Mouse (Mus musculus) spleen, embryonic (tissue): ENCODE data around the gene Parp11.

Experiments
- CTCF ChIA-PET: fragments of 350-600 bp; sonication (Branson Sonifier 250); formaldehyde crosslinking; loops from one replicate; lab custom pipeline; 2022; lab: Charles Lee

The Parp11 gene

GRCm38 (mm10) chr6:127494357-127494756, 47.7 kb downstream of the Parp11 start:
- CTCF ChIA-PET: interaction anchor here (0.7 kb wide), 1 partner anchor 52 kb away, joined by 7 read pairs; no protein-coding TSS in a partner anchor

GRCm38 (mm10) chr6:127495251-127495650, 48.6 kb downstream of the Parp11 start:
- CTCF ChIA-PET: no interaction called here

GRCm38 (mm10) chr6:127495876-127496275, 49.2 kb downstream of the Parp11 start:
- CTCF ChIA-PET: no interaction called here

GRCm38 (mm10) chr6:127496841-127497656, 50.4 kb downstream of the Parp11 start:
- CTCF ChIA-PET: interaction anchor here (0.7 kb wide), 1 partner anchor 58 kb away, joined by 3 read pairs; no protein-coding TSS in a partner anchor

GRCm38 (mm10) chr6:127500119-127500518, 53.5 kb downstream of the Parp11 start:
- CTCF ChIA-PET: no interaction called here

- CTCF ChIA-PET: no interaction called here
These were observed 54.2 kb downstream of the Parp11 start for GRCm38 (mm10) chr6:127500806-127501205.

GRCm38 (mm10) chr6:127502530-127502929, 55.9 kb downstream of the Parp11 start:
- CTCF ChIA-PET: no interaction called here

- CTCF ChIA-PET: interaction anchor here (0.7 kb wide), 1 partner anchor 580 kb away, joined by 7 read pairs; no protein-coding TSS in a partner anchor
These were observed 67.1 kb downstream of the Parp11 start for GRCm38 (mm10) chr6:127513776-127514175.

GRCm38 (mm10) chr6:127521176-127521575, 74.5 kb downstream of the Parp11 start:
- CTCF ChIA-PET: interaction anchor here (0.9 kb wide), 1 partner anchor 19 kb away, joined by 7 read pairs; no protein-coding TSS in a partner anchor

GRCm38 (mm10) chr6:127522326-127522725, 75.7 kb downstream of the Parp11 start:
- CTCF ChIA-PET: no interaction called here

GRCm38 (mm10) chr6:127524442-127524841, 77.8 kb downstream of the Parp11 start:
- CTCF ChIA-PET: interaction anchor here (0.6 to 0.7 kb wide), 3 partner anchors 67 to 480 kb away, joined by 3 to 27 read pairs (median 4); no protein-coding TSS in a partner anchor

- CTCF ChIA-PET: no interaction called here
These were observed 82.0 kb downstream of the Parp11 start for GRCm38 (mm10) chr6:127528625-127529024.

GRCm38 (mm10) chr6:127529451-127529850, 82.8 kb downstream of the Parp11 start:
- CTCF ChIA-PET: interaction anchor here (0.6 kb wide), 1 partner anchor 567 kb away, joined by 10 read pairs; no protein-coding TSS in a partner anchor

- CTCF ChIA-PET: interaction anchor here (0.6 kb wide), 2 partner anchors 508 to 566 kb away, joined by 3 to 10 read pairs; no protein-coding TSS in a partner anchor
These were observed 83.6 kb downstream of the Parp11 start for GRCm38 (mm10) chr6:127530206-127530605.

GRCm38 (mm10) chr6:127531412-127532205, 85.0 kb downstream of the Parp11 start:
- CTCF ChIA-PET: no interaction called here

- CTCF ChIA-PET: no interaction called here
These were observed 85.7 kb downstream of the Parp11 start for GRCm38 (mm10) chr6:127532304-127532703.

- CTCF ChIA-PET: no interaction called here
These were observed 87.1 kb downstream of the Parp11 start for GRCm38 (mm10) chr6:127533766-127534165.

GRCm38 (mm10) chr6:127537035-127537434, 90.4 kb downstream of the Parp11 start:
- CTCF ChIA-PET: no interaction called here

GRCm38 (mm10) chr6:127538118-127538517, 91.5 kb downstream of the Parp11 start:
- CTCF ChIA-PET: no interaction called here

GRCm38 (mm10) chr6:127539226-127539625, 92.6 kb downstream of the Parp11 start:
- CTCF ChIA-PET: interaction anchor here (0.6 kb wide), 1 partner anchor 18 kb away, joined by 7 read pairs; no protein-coding TSS in a partner anchor

GRCm38 (mm10) chr6:127539659-127540058, 93.0 kb downstream of the Parp11 start:
- CTCF ChIA-PET: interaction anchor here (0.6 kb wide), 1 partner anchor 18 kb away, joined by 7 read pairs; no protein-coding TSS in a partner anchor

GRCm38 (mm10) chr6:127540517-127540916, 93.9 kb downstream of the Parp11 start:
- CTCF ChIA-PET: no interaction called here
